Mouse (Mus musculus): ENCODE data around the gene Layn.

DNA sequence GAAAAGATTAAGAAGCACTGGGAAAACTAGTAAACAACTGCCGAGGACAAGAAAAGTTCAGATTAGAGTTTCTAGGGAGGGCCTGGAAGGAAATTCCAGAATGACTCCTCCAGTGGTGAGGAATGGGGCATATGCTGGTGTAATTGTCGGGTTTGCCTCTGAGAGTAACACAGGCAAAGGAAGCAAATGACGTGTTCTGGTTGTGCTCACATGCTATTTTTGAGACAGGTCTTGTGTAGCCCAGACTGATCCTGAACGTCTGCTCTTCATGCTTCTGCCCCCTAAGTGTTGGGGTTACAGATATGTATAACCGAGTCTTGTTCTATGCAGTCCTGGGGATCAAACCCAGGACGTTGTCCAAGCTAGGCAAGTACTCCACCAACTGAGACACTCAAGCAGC is 45.3 kb downstream of the Layn start:
- no peak for TF ChIP-seq CTCF (conservative IDR thresholded peaks at IDR 0.05; ENCODE audit: low read length)
- TF ChIP-seq NANOG (IDR thresholded peaks at IDR 0.05; ENCODE audit: borderline replicate concordance, low read length), result no peak
- TF ChIP-seq POU5F1 (IDR thresholded peaks at IDR 0.05; ENCODE audit: borderline replicate concordance, low read length), result no peak

All from E14TG2a.4 (cell line).